Comparison of ENCODE assay signal across 8 mouse cellular contexts in the genomic region with DNA sequence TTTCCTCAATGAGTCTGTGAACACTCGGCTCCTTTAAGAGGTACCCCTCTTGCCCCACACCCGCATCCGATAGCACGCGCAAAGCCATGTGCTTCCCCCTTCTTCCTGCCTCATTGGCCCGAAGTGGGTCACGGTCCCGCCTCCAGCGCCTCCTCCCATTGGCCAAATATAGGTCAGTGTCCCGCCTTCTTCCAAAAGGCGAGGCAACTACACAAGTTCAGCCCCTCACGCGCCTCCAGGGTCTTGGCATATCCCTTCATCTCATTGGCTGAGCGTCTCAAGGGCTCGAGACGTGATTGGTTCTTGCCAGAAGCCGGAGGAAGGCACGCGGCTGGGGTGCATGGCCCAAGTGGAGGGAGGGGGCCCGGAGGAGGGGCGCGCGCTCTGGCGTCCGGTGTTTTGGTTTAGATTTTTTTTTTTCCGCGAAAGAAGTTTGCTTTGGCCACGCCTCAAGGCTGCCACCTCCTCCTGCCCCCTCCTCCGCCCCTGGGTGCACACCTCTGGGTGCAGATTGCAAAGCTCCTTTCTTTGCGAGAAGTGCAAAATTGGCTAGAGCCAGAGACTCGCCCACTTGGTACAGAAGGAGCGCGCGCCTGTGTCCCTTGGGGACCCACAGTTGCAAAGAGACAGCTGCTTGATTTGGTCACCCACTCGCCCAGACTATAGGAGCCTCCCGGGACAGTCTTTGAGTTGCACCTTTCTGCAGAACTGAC. TPM values are rescaled to one million over a fixed set of nuclear protein-coding genes. Genes with fewer than 3 reads are reported as not detected.
DNase-seq lines count a peak whose midpoint lies in the region; ATAC-seq and TF ChIP-seq lines count a peak whose summit lies in the region.

Gene Dbp (plus strand): TSS at position 359 of the 713 bp plus-strand sequence.

- peak within 1 kb of the TSS; percentile 52 for H3K4me3 ChIP-seq in forebrain, embryonic 11.5 days (ENCODE audit: low read depth, low read length)
- peak within 1 kb of the TSS; percentile 76 for H3K4me3 ChIP-seq in heart, embryonic 16.5 days (ENCODE audit: low read length)
- H3K4me3 ChIP-seq in liver, embryonic 16.5 days (ENCODE audit: low read depth, low read length), result peak within 1 kb of the TSS; percentile 66
- H3K4me3 ChIP-seq in neural tube, embryonic 13.5 days, result peak within 1 kb of the TSS; percentile 60
- H3K4me3 ChIP-seq in testis, adult 2 months (ENCODE audit: control insufficient read depth, low read depth, low read length), result peak within 1 kb of the TSS; percentile 87

- peak within 1 kb of the TSS; percentile 49 for H3K9ac ChIP-seq in forebrain, embryonic 11.5 days (ENCODE audit: low read length)
- peak within 1 kb of the TSS; percentile 91 for H3K9ac ChIP-seq in heart, embryonic 16.5 days (ENCODE audit: low read length)
- peak within 1 kb of the TSS; percentile 29; the same call in 1 of the 2 replicates for H3K9ac ChIP-seq in liver, embryonic 16.5 days (ENCODE audit: low read depth, low read length)
- H3K9ac ChIP-seq in neural tube, embryonic 13.5 days, result peak within 1 kb of the TSS; percentile 82

- peak; percentile 43; the same call in 1 of the 2 replicates for TF ChIP-seq POLR2A in testis, adult 2 months (IDR thresholded peaks at IDR 0.05; ENCODE audit: control insufficient read depth, low read depth, low read length)

- H3K9me3 ChIP-seq in forebrain, embryonic 11.5 days (ENCODE audit: control insufficient read depth, low read length), result no peaks in the 10 kb centered on the region
- no peaks in the 10 kb centered on the region for H3K9me3 ChIP-seq in heart, embryonic 16.5 days (replicated peaks; ENCODE audit: control insufficient read depth, low read length)
- H3K9me3 ChIP-seq in liver, embryonic 16.5 days (replicated peaks; ENCODE audit: control insufficient read depth, low read length), result no peaks in the 10 kb centered on the region
- no peaks in the 10 kb centered on the region for H3K9me3 ChIP-seq in neural tube, embryonic 13.5 days

- H3K4me2 ChIP-seq in forebrain, embryonic 11.5 days (ENCODE audit: low read depth, low read length, severe bottlenecking), result peak within 1 kb of the TSS; percentile 98
- peak within 1 kb of the TSS; percentile 99 for H3K4me2 ChIP-seq in heart, embryonic 16.5 days (ENCODE audit: low read depth, low read length)
- peak within 1 kb of the TSS; percentile 97 for H3K4me2 ChIP-seq in liver, embryonic 16.5 days (ENCODE audit: low read depth, low read length)
- H3K4me2 ChIP-seq in neural tube, embryonic 13.5 days, result peak within 1 kb of the TSS; percentile 99

- H3K27me3 ChIP-seq in forebrain, embryonic 11.5 days (ENCODE audit: control insufficient read depth, insufficient read depth, low read length), result peaks cover 6% of the 10 kb centered on the region
- H3K27me3 ChIP-seq in heart, embryonic 16.5 days (ENCODE audit: control insufficient read depth, insufficient read depth, low read length), result peaks cover 6% of the 10 kb centered on the region
- peaks cover 17% of the 10 kb centered on the region for H3K27me3 ChIP-seq in liver, embryonic 16.5 days (ENCODE audit: control insufficient read depth, insufficient read depth, low read depth, low read length)
- H3K27me3 ChIP-seq in neural tube, embryonic 13.5 days, result 0 out of 2 replicates have a peak, but pooled peaks cover 7% of the 10 kb centered on the region
- no peaks in the 10 kb centered on the region; the same call in 1 of the 2 replicates for H3K27me3 ChIP-seq in testis, adult 2 months (ENCODE audit: control insufficient read depth, insufficient read depth, low read length)

- no peak for TF ChIP-seq CTCF in testis, adult 2 months (IDR thresholded peaks at IDR 0.05; ENCODE audit: control insufficient read depth, insufficient read depth, insufficient replicate concordance, low read depth, low read length)

- H3K4me1 ChIP-seq in forebrain, embryonic 11.5 days (replicated peaks; ENCODE audit: control insufficient read depth, insufficient read depth, low read length), result peaks cover 32% of the 10 kb centered on the region
- peaks cover 47% of the 10 kb centered on the region for H3K4me1 ChIP-seq in heart, embryonic 16.5 days (ENCODE audit: control insufficient read depth, insufficient read depth, low read length)
- H3K4me1 ChIP-seq in liver, embryonic 16.5 days (ENCODE audit: control insufficient read depth, low read depth, low read length), result peaks cover 52% of the 10 kb centered on the region
- H3K4me1 ChIP-seq in neural tube, embryonic 13.5 days (replicated peaks), result peaks cover 89% of the 10 kb centered on the region
- peaks cover 64% of the 10 kb centered on the region for H3K4me1 ChIP-seq in testis, adult 2 months (ENCODE audit: control insufficient read depth, insufficient read depth, low read length)

- under 1% methylated on average over 36 of the region's 36 CpGs for WGBS in forebrain, embryonic 11.5 days
- WGBS in heart, embryonic 16.5 days, result under 1% methylated on average over 36 of the region's 36 CpGs
- WGBS in liver, embryonic 16.5 days (ENCODE audit: insufficient replicate concordance), result under 1% methylated on average over 36 of the region's 36 CpGs
- WGBS in neural tube, embryonic 13.5 days, result under 1% methylated on average over 36 of the region's 36 CpGs

- ATAC-seq in forebrain, embryonic 11.5 days (replicated peaks; ENCODE audit: low FRiP score), result peak; percentile 85
- peak; percentile 85 for ATAC-seq in heart, embryonic 16.5 days (replicated peaks; ENCODE audit: extremely low read depth, insufficient read depth, low FRiP score)
- ATAC-seq in liver, embryonic 16.5 days (ENCODE audit: low read depth), result peak; percentile 83
- ATAC-seq in neural tube, embryonic 13.5 days (ENCODE audit: low read depth), result peak; percentile 84

- H3K36me3 ChIP-seq in forebrain, embryonic 11.5 days (ENCODE audit: control insufficient read depth, insufficient read depth, low read length), result no peaks in the 10 kb centered on the region
- H3K36me3 ChIP-seq in heart, embryonic 16.5 days (ENCODE audit: control insufficient read depth, insufficient read depth), result no peaks in the 10 kb centered on the region; the same call in 1 of the 2 replicates
- no peaks in the 10 kb centered on the region for H3K36me3 ChIP-seq in liver, embryonic 16.5 days (ENCODE audit: control insufficient read depth, insufficient read depth)
- H3K36me3 ChIP-seq in neural tube, embryonic 13.5 days, result peaks cover 5% of the 10 kb centered on the region; the same call in 1 of the 2 replicates
- H3K36me3 ChIP-seq in testis, adult 2 months (ENCODE audit: control insufficient read depth, insufficient read depth, low read length), result no peaks in the 10 kb centered on the region

- peak; percentile 98 to 99 for DNase-seq in CD8-positive naive resting alpha-beta T cell, adult 2 months (ENCODE audit: low read depth in 2 of 2, low spot score in 2 of 2)
- peak; percentile 96 for DNase-seq in c-Kit-positive CD71-positive TER-119-negative erythroid progenitor cells, embryonic 14.5 days (ENCODE audit: low read depth)
- DNase-seq in forebrain, embryonic 11.5 days (ENCODE audit: low spot score), result peak; percentile 99
- DNase-seq in kidney, postnatal 36 days, result peak; percentile 98 to 100

- peak within 1 kb of the TSS; percentile 71 for H3K27ac ChIP-seq in forebrain, embryonic 11.5 days (ENCODE audit: low read depth, low read length)
- peak within 1 kb of the TSS; percentile 95 for H3K27ac ChIP-seq in heart, embryonic 16.5 days (ENCODE audit: low read length)
- H3K27ac ChIP-seq in liver, embryonic 16.5 days (ENCODE audit: low read length), result peak within 1 kb of the TSS; percentile 64
- H3K27ac ChIP-seq in neural tube, embryonic 13.5 days (replicated peaks), result peak within 1 kb of the TSS; percentile 92
- peak within 1 kb of the TSS; percentile 98 for H3K27ac ChIP-seq in testis, adult 2 months (ENCODE audit: control insufficient read depth, insufficient read depth, low read depth, low read length)

RNA-seq across cellular contexts. Expression of gene Dbp, which starts in this region (rescaled TPM):
- 2.9 and 3.3 TPM in 2 replicates for polyA plus RNA-seq in forebrain, embryonic 11.5 days (2014; fragmentation: Nextera tagmentation; extraction: Ambion mirVana)
- 3.0 and 3.6 TPM in 2 replicates for polyA plus RNA-seq in heart, embryonic 16.5 days (2015; fragmentation: Nextera tagmentation; extraction: Ambion mirVana)
- polyA plus RNA-seq in liver, embryonic 16.5 days (2015; fragmentation: Nextera tagmentation; extraction: Ambion mirVana), result 0.27 and 0.32 TPM in 2 replicates
- 3.1 and 4.1 TPM in 2 replicates for polyA plus RNA-seq in neural tube, embryonic 13.5 days (2015; fragmentation: Nextera tagmentation; extraction: Ambion mirVana)
- 11.2 and 12.9 TPM in 2 replicates for polyA plus RNA-seq in testis, adult 2 months (2012; rRNA removed)

Comparison
In these comparisons a context has a peak if more than half of its experiments do, and no peak if none do; other contexts are left out.
1. Peak in every context shown above with its lines: DNase-seq, ATAC-seq, H3K4me3 ChIP-seq and H3K27ac ChIP-seq.
2. Peak in ATAC-seq, H3K4me3 ChIP-seq, H3K27ac ChIP-seq, H3K9ac ChIP-seq and H3K4me2 ChIP-seq in liver, embryonic 16.5 days; RNA of the gene not detected or under 1 TPM.
3. H3K9ac ChIP-seq: peak in every context shown above with its lines; median percentile 91 in heart, embryonic 16.5 days; 82 in neural tube, embryonic 13.5 days; 49 in forebrain, embryonic 11.5 days; 29 in liver, embryonic 16.5 days.